Mouse (Mus musculus) skeletal muscle tissue, adult 2 months (tissue): Measurements from ENCODE around the gene Nme4.

ENCODE experiments used
- DNase-seq: peaks from one replicate; pipeline ENCODE4 v3.0.0-alpha.2; 2012; ENCODE audit warnings: low read depth, low spot score

Nme4 gene

GRCm38 (mm10) chr17:26095121-26095740 lies at the start of gene Nme4:
Gene Nme4, minus strand, starts transcription at chr17:26095602.
- no peak for DNase-seq

- DNase-seq: no peak
These were observed 48.0 kb upstream of the Nme4 start for GRCm38 (mm10) chr17:26143386-26143785.

- no peak for DNase-seq
These were observed 47.4 kb upstream of the Nme4 start for GRCm38 (mm10) chr17:26142796-26143195.

- no peak for DNase-seq
These were observed 43.5 kb upstream of the Nme4 start for GRCm38 (mm10) chr17:26138901-26139381.

GRCm38 (mm10) chr17:26138239-26138836 lies 42.9 kb upstream of the Nme4 start, which contains the start of gene Axin1:
Gene Axin1, plus strand, starts transcription at chr17:26138688.
- peak; percentile 86 for DNase-seq

GRCm38 (mm10) chr17:26137751-26138130 lies 42.3 kb upstream of the Nme4 start:
- no peak for DNase-seq

GRCm38 (mm10) chr17:26137106-26137750 lies 41.8 kb upstream of the Nme4 start:
- DNase-seq: no peak

- no peak for DNase-seq
These were observed 36.8 kb upstream of the Nme4 start for GRCm38 (mm10) chr17:26131856-26132853.

GRCm38 (mm10) chr17:26131062-26131732 lies 35.8 kb upstream of the Nme4 start:
- no peak for DNase-seq

- DNase-seq: no peak
These were observed 29.8 kb upstream of the Nme4 start for GRCm38 (mm10) chr17:26125226-26125625.

GRCm38 (mm10) chr17:26124560-26124959 lies 29.2 kb upstream of the Nme4 start:
- DNase-seq: no peak

GRCm38 (mm10) chr17:26123267-26123684 lies 27.9 kb upstream of the Nme4 start, which contains the start of gene Mrpl28:
Gene Mrpl28, plus strand, starts transcription at chr17:26123500.
- DNase-seq: peak; percentile 97

GRCm38 (mm10) chr17:26122431-26123140 lies 27.2 kb upstream of the Nme4 start:
- DNase-seq: no peak

GRCm38 (mm10) chr17:26119766-26120710 lies 24.6 kb upstream of the Nme4 start:
- no peak for DNase-seq

GRCm38 (mm10) chr17:26116503-26117258 lies 21.3 kb upstream of the Nme4 start:
- DNase-seq: no peak

- no peak for DNase-seq
These were observed 20.6 kb upstream of the Nme4 start for GRCm38 (mm10) chr17:26115956-26116487.

GRCm38 (mm10) chr17:26115205-26115898 lies 19.9 kb upstream of the Nme4 start:
- DNase-seq: no peak
